Comparison of ENCODE assay signal across 8 mouse cellular contexts in genomic region chr2:130664102-130664701, GRCm38 (mm10). TPM values are rescaled to one million over a fixed set of nuclear protein-coding genes. Genes with fewer than 3 reads are reported as not detected.
DNase-seq lines count a peak whose midpoint lies in the region; ATAC-seq and TF ChIP-seq lines count a peak whose summit lies in the region.

Gene Ddrgk1, minus strand, starts transcription at chr2:130664659.

- H3K4me1 ChIP-seq in bone marrow, adult 2 months (ENCODE audit: control insufficient read depth, insufficient read depth, low read length), result peaks cover 3% of the 10 kb centered on the region; the same call in 1 of the 2 replicates
- H3K4me1 ChIP-seq in embryonic facial prominence, embryonic 15.5 days, result peaks cover 28% of the 10 kb centered on the region
- H3K4me1 ChIP-seq in limb, embryonic 14.5 days (ENCODE audit: control insufficient read depth, insufficient read depth, low read length), result peaks cover 24% of the 10 kb centered on the region
- H3K4me1 ChIP-seq in midbrain, postnatal 0 days (ENCODE audit: insufficient read depth, low read length), result peaks cover 14% of the 10 kb centered on the region; the same call in 1 of the 2 replicates

- H3K9ac ChIP-seq in embryonic facial prominence, embryonic 15.5 days, result peak within 1 kb of the TSS; percentile 92
- H3K9ac ChIP-seq in limb, embryonic 14.5 days (ENCODE audit: low read depth, low read length, severe bottlenecking), result peak within 1 kb of the TSS; percentile 92
- peak within 1 kb of the TSS; percentile 70 for H3K9ac ChIP-seq in midbrain, postnatal 0 days (replicated peaks; ENCODE audit: low read length, poor library complexity, severe bottlenecking)

- TF ChIP-seq POLR2A in bone marrow, adult 2 months (IDR thresholded peaks at IDR 0.05; ENCODE audit: borderline replicate concordance, control insufficient read depth, low read depth, low read length), result peak; percentile 80; the same call in 1 of the 2 replicates
- peak; percentile 46; the same call in 1 of the 2 replicates for TF ChIP-seq POLR2A in limb, embryonic 14.5 days (IDR thresholded peaks at IDR 0.05; ENCODE audit: borderline replicate concordance, extremely low read depth, insufficient read depth, insufficient read length)

- peak; percentile 99 for DNase-seq in 416B (ENCODE audit: low read depth)
- peak; percentile 93 for DNase-seq in heart, adult 8-10 months (ENCODE audit: low spot score)
- peak; percentile 94 for DNase-seq in kidney, adult 9 months
- peak; percentile 96 for DNase-seq in limb, embryonic 14.5 days (ENCODE audit: low spot score)
- peak; percentile 98 for DNase-seq in midbrain, postnatal 0 days (ENCODE audit: low spot score)
- DNase-seq in spleen, postnatal 14 days (ENCODE audit: low spot score in 2 of 2), result peak; percentile 86 to 88

- peak within 1 kb of the TSS; percentile 95 for H3K27ac ChIP-seq in bone marrow, adult 2 months (ENCODE audit: control insufficient read depth, insufficient read depth, low read depth, low read length, poor library complexity)
- peak within 1 kb of the TSS; percentile 100 for H3K27ac ChIP-seq in embryonic facial prominence, embryonic 15.5 days (replicated peaks)
- peak within 1 kb of the TSS; percentile 99 for H3K27ac ChIP-seq in limb, embryonic 14.5 days (replicated peaks; ENCODE audit: low read depth, low read length)
- H3K27ac ChIP-seq in midbrain, postnatal 0 days (ENCODE audit: low read depth, low read length), result peak within 1 kb of the TSS; percentile 98

- peak; percentile 98 for ATAC-seq in embryonic facial prominence, embryonic 15.5 days (ENCODE audit: insufficient number of reproducible peaks, low FRiP score, low TSS enrichment, low read depth)
- peak; percentile 97 for ATAC-seq in limb, embryonic 14.5 days (ENCODE audit: low FRiP score, low read depth)
- ATAC-seq in midbrain, postnatal 0 days (ENCODE audit: low FRiP score), result peak; percentile 96

- peak within 1 kb of the TSS; percentile 70 for H3K4me2 ChIP-seq in embryonic facial prominence, embryonic 15.5 days (replicated peaks)
- peak within 1 kb of the TSS; percentile 74 for H3K4me2 ChIP-seq in limb, embryonic 14.5 days (replicated peaks; ENCODE audit: low read depth, low read length, severe bottlenecking)
- H3K4me2 ChIP-seq in midbrain, postnatal 0 days (ENCODE audit: low read depth, low read length, poor library complexity, severe bottlenecking), result peak within 1 kb of the TSS; percentile 60

- peak within 1 kb of the TSS; percentile 75 for H3K4me3 ChIP-seq in bone marrow, adult 2 months (replicated peaks; ENCODE audit: control insufficient read depth, low read depth, low read length)
- H3K4me3 ChIP-seq in embryonic facial prominence, embryonic 15.5 days (replicated peaks), result peak within 1 kb of the TSS; percentile 71
- peak within 1 kb of the TSS; percentile 56 for H3K4me3 ChIP-seq in limb, embryonic 14.5 days (replicated peaks; ENCODE audit: low read length)
- H3K4me3 ChIP-seq in midbrain, postnatal 0 days (ENCODE audit: low read depth, low read length), result peak within 1 kb of the TSS; percentile 43

- TF ChIP-seq CTCF in bone marrow, adult 2 months (IDR thresholded peaks at IDR 0.05; ENCODE audit: control insufficient read depth, insufficient read depth, low read length), result 0 out of 2 replicates have a peak, but pooled peaks have one; percentile 5
- TF ChIP-seq CTCF in midbrain, postnatal 0 days (IDR thresholded peaks at IDR 0.05), result peak; percentile 56

- no peaks in the 10 kb centered on the region for H3K27me3 ChIP-seq in embryonic facial prominence, embryonic 15.5 days
- H3K27me3 ChIP-seq in limb, embryonic 14.5 days (ENCODE audit: control insufficient read depth, insufficient read depth, low read length), result no peaks in the 10 kb centered on the region
- H3K27me3 ChIP-seq in midbrain, postnatal 0 days (ENCODE audit: insufficient read depth, low read length), result no peaks in the 10 kb centered on the region

- peaks cover 31% of the 10 kb centered on the region for H3K36me3 ChIP-seq in embryonic facial prominence, embryonic 15.5 days
- peaks cover 30% of the 10 kb centered on the region for H3K36me3 ChIP-seq in limb, embryonic 14.5 days (ENCODE audit: control insufficient read depth, insufficient read depth, low read length)
- H3K36me3 ChIP-seq in midbrain, postnatal 0 days (ENCODE audit: insufficient read depth, low read length), result peaks cover 23% of the 10 kb centered on the region

- under 1% methylated on average over 40 of the region's 40 CpGs for WGBS in bone marrow, adult 2 months
- WGBS in embryonic facial prominence, embryonic 15.5 days, result under 1% methylated on average over 40 of the region's 40 CpGs
- WGBS in limb, embryonic 14.5 days, result under 1% methylated on average over 39 of the region's 40 CpGs
- WGBS in midbrain, postnatal 0 days, result under 1% methylated on average over 35 of the region's 40 CpGs

- no peaks in the 10 kb centered on the region for H3K9me3 ChIP-seq in embryonic facial prominence, embryonic 15.5 days (replicated peaks)
- no peaks in the 10 kb centered on the region for H3K9me3 ChIP-seq in limb, embryonic 14.5 days (ENCODE audit: control insufficient read depth, low read length)
- H3K9me3 ChIP-seq in midbrain, postnatal 0 days (ENCODE audit: low read length), result no peaks in the 10 kb centered on the region

RNA-seq across cellular contexts. Expression of gene Ddrgk1, which starts in this region (rescaled TPM):
- 133 and 165 TPM in 2 replicates for polyA plus RNA-seq in bone marrow, adult 2 months (2011; ENCODE audit: insufficient read depth, insufficient read length, low replicate concordance, missing spikeins)
- 76.8 and 77.8 TPM in 2 replicates for polyA plus RNA-seq in embryonic facial prominence, embryonic 15.5 days (2015; fragmentation: Nextera tagmentation; extraction: Ambion mirVana)
- 100 to 1,000 TPM in 3 of 4 experiments, 10 to 100 TPM in 1; 97.9 to 110 (median 105) TPM for total RNA-seq in heart, adult 8-10 months (2022)
- polyA plus RNA-seq in limb, embryonic 14.5 days (2012; rRNA removed), result 48.0 and 58.5 TPM in 2 replicates
- polyA plus RNA-seq in limb, embryonic 14.5 days (2014; fragmentation: Nextera tagmentation; extraction: Ambion mirVana), result 53.7 and 66.3 TPM in 2 replicates
- total RNA-seq in midbrain, postnatal 0 days (2014; rRNA removed), result 24.4 and 36.0 TPM in 2 replicates
- polyA plus RNA-seq in midbrain, postnatal 0 days (2015; fragmentation: Nextera tagmentation; extraction: Ambion mirVana), result 88.6 and 90.4 TPM in 2 replicates

Comparison
In these comparisons a context has a peak if more than half of its experiments do, and no peak if none do; other contexts are left out.
1. Peak in every context shown above with its lines: DNase-seq, ATAC-seq, H3K4me3 ChIP-seq and H3K27ac ChIP-seq.